Mouse (Mus musculus) limb, embryonic 10.5 days (tissue): ENCODE measurements at regions not wholly inside any gene's neighbourhood (a gene's known extent, or its start where the extent isn't known, plus 50 kb on each side); places are given as distances from the start of the nearest gene placed in this dataset.

ENCODE experiments used
- DNase-seq: peaks from one replicate; pipeline ENCODE4 v3.0.0-alpha.2; 2017; ENCODE audit warnings: low spot score
- H3K27ac ChIP-seq: fragments of 300-500 bp; sonication (generic); 2 replicates; pipeline ENCODE4 v1.5.1; 2016; ENCODE audit warnings: mild to moderate bottlenecking
- H3K27me3 ChIP-seq: fragments of 300-500 bp; sonication (generic); 2 replicates; pipeline ENCODE4 v1.6.1; 2016; ENCODE audit warnings: low read depth, mild to moderate bottlenecking; ENCODE audit not compliant: poor library complexity, severe bottlenecking
- H3K36me3 ChIP-seq: fragments of 300-500 bp; sonication (generic); 2 replicates; pipeline ENCODE4 v1.6.1; 2016; ENCODE audit warnings: mild to moderate bottlenecking, moderate library complexity
- H3K4me1 ChIP-seq: fragments of 300-500 bp; sonication (generic); 2 replicates; pipeline ENCODE4 v1.6.1; 2016
- H3K4me3 ChIP-seq: fragments of 300-500 bp; sonication (generic); 2 replicates; pipeline ENCODE4 v1.5.1; 2016; ENCODE audit warnings: mild to moderate bottlenecking, moderate library complexity
- H3K9me3 ChIP-seq: fragments of 300-500 bp; sonication (generic); replicated peaks from 2 replicates; pipeline ENCODE4 v1.6.1; 2016; ENCODE audit warnings: mild to moderate bottlenecking
- WGBS: fragments of 180-500 bp; shearing (Covaris S2); methylation state at CpG from one replicate; pipeline ENCODE4 v1.1.7; 2016; 5-methylcytosine and 5-hydroxymethylcytosine counted together

DNA sequence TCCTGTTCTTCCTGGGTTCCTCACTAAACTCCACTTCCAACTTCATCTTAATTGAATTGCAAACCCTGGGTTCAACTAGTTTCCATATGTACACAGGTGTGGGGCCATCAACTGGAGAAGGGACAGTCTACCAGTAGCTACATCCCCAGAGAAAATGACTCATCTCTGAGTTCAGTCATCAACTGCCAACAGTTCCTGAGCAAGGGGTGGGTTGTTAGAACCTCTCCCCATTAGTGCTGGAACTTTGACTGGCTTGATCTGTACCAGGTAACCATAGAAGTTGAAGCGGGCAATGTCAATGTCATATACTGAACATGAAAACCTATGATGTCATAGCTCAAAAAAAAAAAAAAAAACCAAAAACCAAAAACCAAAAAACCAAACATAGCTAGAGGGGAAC lies 69.8 kb downstream of the Gm21750 start:
- H3K36me3 ChIP-seq = no peaks in the 10 kb centered on the region
- WGBS = 97% methylated on average over 1 of the region's 1 CpGs
- H3K27ac ChIP-seq = no peak overlapping the region
- H3K9me3 ChIP-seq = no peaks in the 10 kb centered on the region
- no peaks in the 10 kb centered on the region for H3K27me3 ChIP-seq
- H3K4me1 ChIP-seq = no peaks in the 10 kb centered on the region
- no peak overlapping the region for H3K4me3 ChIP-seq
- no peak for DNase-seq

DNA sequence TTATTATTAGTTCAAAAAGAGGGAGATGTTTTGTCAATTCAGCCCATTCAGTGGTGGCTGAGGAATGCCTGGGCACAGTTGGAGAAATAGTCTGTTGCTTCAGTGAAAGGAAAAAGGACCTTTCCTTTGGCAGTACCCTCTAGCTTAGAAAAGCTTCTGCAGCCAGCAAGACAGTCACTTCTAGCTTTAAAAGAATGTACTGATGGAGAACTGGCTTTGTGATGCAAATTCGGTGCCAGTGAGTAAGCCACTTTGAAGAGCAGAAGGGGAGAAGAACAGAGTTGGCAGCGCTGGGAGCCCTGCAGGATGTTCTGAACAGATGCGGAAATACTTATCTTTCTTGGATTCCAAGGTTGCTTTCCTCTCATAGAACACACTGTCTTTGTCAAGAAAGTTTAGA lies 71.1 kb downstream of the Gm21750 start:
- H3K4me3 ChIP-seq = no peak overlapping the region
- H3K27me3 ChIP-seq = no peaks in the 10 kb centered on the region
- no peak for DNase-seq
- 53% methylated on average over 3 of the region's 3 CpGs for WGBS
- no peak overlapping the region for H3K27ac ChIP-seq
- H3K36me3 ChIP-seq = no peaks in the 10 kb centered on the region
- H3K4me1 ChIP-seq = no peaks in the 10 kb centered on the region
- no peaks in the 10 kb centered on the region for H3K9me3 ChIP-seq

- Histone ChIP-seq H3K9me3 (no peaks in the 10 kb centered on the region), H3K27me3 (no peaks in the 10 kb centered on the region), H3K27ac (no peak overlapping the region), H3K4me1 (no peaks in the 10 kb centered on the region), H3K4me3 (no peak overlapping the region), H3K36me3 (no peaks in the 10 kb centered on the region)
- no peak for DNase-seq
- 94% methylated on average over 6 of the region's 6 CpGs for WGBS
Measured at GRCm38 (mm10) chr14:73750790-73751189, 89.8 kb downstream of the Gm21750 start.

DNA sequence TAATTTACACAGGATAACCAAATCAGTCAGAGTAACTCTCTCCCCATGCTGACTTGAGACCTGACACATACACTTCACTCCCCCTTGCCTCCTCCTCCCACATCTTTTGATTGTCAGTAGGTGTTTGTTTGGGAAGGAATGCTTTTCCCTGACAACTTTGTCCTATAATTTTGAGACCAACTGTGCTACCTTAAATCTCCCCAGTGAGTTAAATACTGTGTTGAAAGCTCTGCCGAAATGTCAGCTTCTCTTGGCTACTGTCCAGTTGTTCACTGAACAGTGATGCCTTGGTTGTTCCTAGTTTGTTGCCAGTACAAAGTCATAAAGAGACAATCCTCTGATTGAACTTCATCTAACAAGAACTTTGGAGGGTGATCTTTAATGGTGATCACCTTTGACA lies 99.0 kb downstream of the Gm21750 start:
- DNase-seq = no peak
- Histone ChIP-seq H3K4me3 (no peak overlapping the region), H3K36me3 (no peaks in the 10 kb centered on the region), H3K27ac (no peak overlapping the region), H3K4me1 (no peaks in the 10 kb centered on the region), H3K9me3 (no peaks in the 10 kb centered on the region), H3K27me3 (no peaks in the 10 kb centered on the region)
- 74% methylated on average over 1 of the region's 1 CpGs for WGBS

DNA sequence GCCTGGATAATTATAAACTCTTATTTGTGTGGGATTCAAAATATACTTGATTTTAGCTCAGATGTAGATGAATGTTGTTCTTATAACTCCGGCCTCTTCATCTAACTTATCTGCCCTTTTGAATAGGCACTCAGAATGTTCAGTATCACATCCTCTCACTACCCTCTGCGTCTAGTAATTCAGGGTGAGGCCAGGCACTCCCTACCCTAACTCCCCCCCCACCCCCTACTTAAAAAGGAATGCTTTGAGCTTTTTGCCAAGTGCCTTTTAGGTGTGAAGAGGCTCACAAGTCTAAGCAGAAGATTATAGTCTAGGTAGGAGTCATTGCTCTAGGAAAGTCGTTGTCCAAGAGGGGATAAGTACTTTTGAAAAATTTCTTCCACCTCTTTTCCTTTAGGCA lies 111.9 kb downstream of the Gm21750 start:
- Histone ChIP-seq H3K4me3 (no peak overlapping the region), H3K4me1 (no peaks in the 10 kb centered on the region), H3K27me3 (no peaks in the 10 kb centered on the region), H3K9me3 (no peaks in the 10 kb centered on the region), H3K27ac (no peak overlapping the region), H3K36me3 (no peaks in the 10 kb centered on the region)
- no peak for DNase-seq
- WGBS = 54% methylated on average over 3 of the region's 3 CpGs

DNA sequence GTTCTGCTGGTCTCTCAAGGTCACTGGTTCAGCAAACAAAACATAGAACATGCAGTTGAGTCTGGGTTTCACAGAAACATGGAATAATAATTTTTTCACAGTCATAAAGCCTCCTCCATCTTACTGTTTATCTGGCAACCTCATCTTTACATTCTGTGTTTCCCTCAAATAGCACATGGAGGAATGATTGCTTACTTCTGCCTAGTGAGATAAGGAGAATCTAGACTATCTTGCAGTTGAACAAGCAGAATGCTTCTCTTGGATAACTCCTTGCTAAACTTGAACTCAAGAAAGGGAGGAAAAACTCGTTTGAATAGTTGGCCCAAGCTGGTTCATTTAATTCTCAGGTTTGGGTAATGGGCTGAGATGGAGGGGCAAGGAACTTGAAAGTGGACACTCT lies 112.8 kb downstream of the Gm21750 start:
- Histone ChIP-seq H3K36me3 (no peaks in the 10 kb centered on the region), H3K4me3 (no peak overlapping the region), H3K9me3 (no peaks in the 10 kb centered on the region), H3K27ac (no peak overlapping the region), H3K4me1 (no peaks in the 10 kb centered on the region), H3K27me3 (no peaks in the 10 kb centered on the region)
- 40% methylated on average over 1 of the region's 1 CpGs for WGBS
- DNase-seq = no peak

- no peaks in the 10 kb centered on the region for H3K36me3 ChIP-seq
- H3K4me1 ChIP-seq = no peaks in the 10 kb centered on the region
- no peak overlapping the region for H3K27ac ChIP-seq
- no peaks in the 10 kb centered on the region for H3K27me3 ChIP-seq
- 4% methylated on average over 1 of the region's 1 CpGs for WGBS
- no peak overlapping the region for H3K4me3 ChIP-seq
- peak; percentile 58 for DNase-seq
- no peaks in the 10 kb centered on the region for H3K9me3 ChIP-seq
Measured at GRCm38 (mm10) chr14:73776066-73776465, 115.0 kb downstream of the Gm21750 start.

- Histone ChIP-seq H3K36me3 (no peaks in the 10 kb centered on the region), H3K4me1 (no peaks in the 10 kb centered on the region), H3K27me3 (no peaks in the 10 kb centered on the region), H3K27ac (no peak overlapping the region), H3K4me3 (no peak overlapping the region), H3K9me3 (no peaks in the 10 kb centered on the region)
- DNase-seq = no peak
Measured at GRCm38 (mm10) chr14:73807169-73807568, 146.1 kb downstream of the Gm21750 start.

DNA sequence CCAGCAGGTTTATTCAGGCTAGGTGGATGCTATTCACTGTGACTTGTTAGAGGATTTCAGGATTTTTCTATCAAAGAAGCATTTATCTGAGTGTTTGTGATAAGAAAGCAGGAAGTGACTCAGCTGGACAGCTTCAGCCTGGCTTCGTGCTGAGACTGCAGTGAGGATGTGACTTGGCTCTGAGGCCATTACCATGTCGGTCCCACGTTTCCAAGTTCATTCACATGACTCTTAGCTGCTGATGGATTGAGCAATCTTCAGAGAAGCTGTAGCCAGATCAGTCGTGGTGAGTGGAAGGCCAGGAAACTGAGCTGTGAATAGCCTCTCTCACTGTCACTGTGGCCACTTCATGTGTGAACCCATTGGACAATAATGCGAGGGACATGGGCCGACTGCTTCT lies 177.9 kb downstream of the Gm21750 start:
- DNase-seq = no peak

DNA sequence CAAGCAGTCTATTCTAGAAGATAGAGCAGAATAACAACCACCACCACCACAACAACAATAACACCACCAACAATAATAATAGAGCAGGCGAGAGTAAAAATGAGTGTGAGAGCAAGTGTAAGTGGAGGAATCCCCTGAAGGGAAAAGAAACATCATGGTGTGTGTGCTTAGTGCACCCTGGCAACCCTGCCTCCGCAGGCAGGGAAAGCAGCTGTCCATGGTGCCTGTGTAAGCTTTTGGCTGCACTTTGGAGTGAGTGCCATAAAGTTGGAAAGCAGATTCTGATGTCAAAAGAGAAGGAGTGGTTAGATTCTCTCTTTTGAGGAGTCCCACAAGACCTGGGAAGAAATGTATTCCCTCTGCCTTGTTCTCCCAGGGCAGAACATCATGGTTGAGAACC lies 200.8 kb downstream of the Gm21750 start:
- Histone ChIP-seq H3K9me3 (no peaks in the 10 kb centered on the region), H3K4me3 (no peak overlapping the region), H3K4me1 (no peaks in the 10 kb centered on the region), H3K27ac (no peak overlapping the region), H3K27me3 (no peaks in the 10 kb centered on the region), H3K36me3 (no peaks in the 10 kb centered on the region)
- DNase-seq = peak; percentile 35
- 45% methylated on average over 2 of the region's 2 CpGs for WGBS

More for the DNA sequence above, 177.9 kb downstream of the Gm21750 start:
- Histone ChIP-seq H3K4me3 (no peak overlapping the region), H3K27ac (no peak overlapping the region), H3K36me3 (no peaks in the 10 kb centered on the region), H3K4me1 (no peaks in the 10 kb centered on the region), H3K27me3 (no peaks in the 10 kb centered on the region), H3K9me3 (no peaks in the 10 kb centered on the region)
- 77% methylated on average over 6 of the region's 6 CpGs for WGBS

GRCm38 (mm10) chr14:73874337-73874736 lies 213.3 kb downstream of the Gm21750 start:
- no peak for DNase-seq
- Histone ChIP-seq H3K36me3 (no peaks in the 10 kb centered on the region), H3K4me3 (no peak overlapping the region), H3K9me3 (no peaks in the 10 kb centered on the region), H3K4me1 (no peaks in the 10 kb centered on the region), H3K27ac (no peak overlapping the region), H3K27me3 (no peaks in the 10 kb centered on the region)

DNA sequence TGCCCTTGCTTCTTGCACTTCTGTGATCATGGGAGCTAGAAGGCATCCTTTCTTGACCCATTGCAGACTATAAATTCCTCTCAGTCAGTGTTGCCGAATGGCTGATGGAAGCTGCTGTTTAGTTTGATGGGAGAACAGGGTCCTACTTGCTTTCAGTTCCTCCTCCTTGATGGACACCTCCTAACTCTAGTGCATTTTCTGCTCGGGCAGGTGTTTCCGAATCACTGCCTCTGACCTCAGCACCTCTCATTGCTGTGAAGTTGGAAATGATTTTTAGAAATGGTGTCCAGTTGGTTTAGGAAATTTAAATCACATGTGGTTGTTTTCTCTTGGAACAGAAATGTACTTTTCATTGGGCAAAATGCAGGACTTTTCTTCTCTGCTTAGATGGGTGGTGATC lies 214.9 kb downstream of the Gm21750 start:
- Histone ChIP-seq H3K27ac (no peak overlapping the region), H3K4me1 (no peaks in the 10 kb centered on the region), H3K9me3 (no peaks in the 10 kb centered on the region), H3K4me3 (no peak overlapping the region), H3K36me3 (no peaks in the 10 kb centered on the region), H3K27me3 (no peaks in the 10 kb centered on the region)
- WGBS = 91% methylated on average over 3 of the region's 3 CpGs
- DNase-seq = no peak

DNA sequence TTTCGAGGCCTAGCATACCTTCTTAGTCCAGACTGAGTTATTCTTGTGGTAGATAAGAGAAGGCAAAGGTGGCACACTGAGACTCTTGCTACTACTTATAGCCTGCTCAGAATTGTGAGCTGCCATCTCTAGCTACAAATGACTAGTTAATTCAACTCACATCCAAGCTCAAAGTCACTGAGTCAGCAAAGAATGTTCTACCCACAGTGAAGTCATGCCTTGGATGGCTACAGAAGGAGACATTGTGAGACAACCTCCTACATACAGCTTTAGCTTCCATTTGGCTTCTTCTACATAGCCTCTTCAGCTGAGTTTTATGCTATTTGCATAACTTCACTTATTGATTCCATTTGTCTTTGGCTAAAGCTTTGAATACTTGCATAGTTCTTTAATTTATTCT lies 217.2 kb downstream of the Gm21750 start:
- WGBS = 82% methylated on average over 1 of the region's 1 CpGs
- H3K9me3 ChIP-seq = no peaks in the 10 kb centered on the region
- no peak for DNase-seq
- no peaks in the 10 kb centered on the region for H3K4me1 ChIP-seq
- H3K27ac ChIP-seq = no peak overlapping the region
- H3K4me3 ChIP-seq = no peak overlapping the region
- H3K36me3 ChIP-seq = no peaks in the 10 kb centered on the region
- H3K27me3 ChIP-seq = no peaks in the 10 kb centered on the region

GRCm38 (mm10) chr14:73878866-73879419 lies 217.9 kb downstream of the Gm21750 start:
- Histone ChIP-seq H3K4me1 (no peaks in the 10 kb centered on the region), H3K27me3 (no peaks in the 10 kb centered on the region), H3K27ac (no peak overlapping the region), H3K9me3 (no peaks in the 10 kb centered on the region), H3K36me3 (no peaks in the 10 kb centered on the region), H3K4me3 (no peak overlapping the region)
- WGBS = 82% methylated on average over 3 of the region's 3 CpGs
- DNase-seq = no peak
